Mouse (Mus musculus): Measurements from ENCODE around the gene Mnt. TPM values are rescaled to one million over a fixed set of nuclear protein-coding genes. Genes with fewer than 3 reads are reported as not detected.

Gene Mnt
- total RNA-seq, 2 experiments from 2014 or later = 18.3 to 28.9 TPM

DNA sequence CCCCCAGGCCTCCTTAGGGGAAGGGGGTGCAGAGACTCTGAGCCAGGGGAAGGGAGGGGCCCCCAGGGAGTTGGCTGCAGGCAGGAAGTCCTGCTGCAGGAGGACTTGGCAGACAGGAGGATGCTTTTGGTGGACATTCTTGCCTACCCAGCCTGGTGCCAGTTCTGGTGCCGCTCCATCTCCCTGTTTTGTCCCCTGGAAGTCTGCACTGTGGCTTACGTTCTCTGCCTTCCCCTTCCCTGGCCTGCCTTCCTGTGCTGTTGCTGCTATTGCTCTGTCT lies 12.7 kb downstream of the Mnt start:
- DNase-seq (ENCODE audit: low spot score in 2 of 2) = no peak

DNA sequence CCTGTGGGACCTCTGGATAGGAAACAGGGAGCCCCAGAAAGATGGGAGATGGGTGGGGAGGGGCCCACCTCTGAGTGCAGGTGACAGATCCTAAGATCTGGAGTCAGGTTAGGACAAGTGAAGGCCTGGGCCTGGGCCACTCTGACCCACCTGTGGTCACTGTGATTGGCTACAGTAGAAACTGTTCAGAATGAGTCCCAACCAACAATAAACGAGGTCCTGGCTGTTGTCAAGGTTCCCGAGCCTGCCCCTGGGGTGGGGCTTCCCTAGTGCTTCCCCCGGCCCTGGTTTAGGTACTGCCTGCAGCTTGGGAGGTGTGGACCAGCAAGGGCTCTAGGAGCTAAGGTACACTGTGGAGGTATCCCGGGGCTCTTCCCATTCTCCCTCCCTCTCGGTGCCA lies 13.0 kb downstream of the Mnt start:
- DNase-seq (ENCODE audit: low spot score in 2 of 2) = no peak

DNA sequence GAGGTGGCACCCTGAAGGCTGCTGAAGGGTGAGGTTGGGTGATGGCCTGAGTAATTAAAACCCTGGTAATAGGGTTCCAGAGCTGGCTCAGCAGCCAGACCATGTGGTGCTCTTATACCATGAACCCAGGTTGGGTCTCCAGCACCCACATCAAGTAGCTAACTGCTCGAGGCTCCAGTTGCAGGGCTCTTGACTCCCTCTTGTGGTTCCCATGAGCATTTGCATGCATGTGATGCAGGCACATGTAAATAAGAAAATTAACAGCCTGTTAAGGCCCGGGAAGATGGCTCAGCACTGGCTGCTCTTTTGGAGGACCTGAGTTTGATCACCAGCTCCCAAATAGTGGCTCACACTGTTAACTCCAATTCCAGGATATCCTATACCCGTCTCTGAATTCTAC lies 15.1 kb downstream of the Mnt start:
- no peak for DNase-seq (ENCODE audit: low spot score in 2 of 2)

DNA sequence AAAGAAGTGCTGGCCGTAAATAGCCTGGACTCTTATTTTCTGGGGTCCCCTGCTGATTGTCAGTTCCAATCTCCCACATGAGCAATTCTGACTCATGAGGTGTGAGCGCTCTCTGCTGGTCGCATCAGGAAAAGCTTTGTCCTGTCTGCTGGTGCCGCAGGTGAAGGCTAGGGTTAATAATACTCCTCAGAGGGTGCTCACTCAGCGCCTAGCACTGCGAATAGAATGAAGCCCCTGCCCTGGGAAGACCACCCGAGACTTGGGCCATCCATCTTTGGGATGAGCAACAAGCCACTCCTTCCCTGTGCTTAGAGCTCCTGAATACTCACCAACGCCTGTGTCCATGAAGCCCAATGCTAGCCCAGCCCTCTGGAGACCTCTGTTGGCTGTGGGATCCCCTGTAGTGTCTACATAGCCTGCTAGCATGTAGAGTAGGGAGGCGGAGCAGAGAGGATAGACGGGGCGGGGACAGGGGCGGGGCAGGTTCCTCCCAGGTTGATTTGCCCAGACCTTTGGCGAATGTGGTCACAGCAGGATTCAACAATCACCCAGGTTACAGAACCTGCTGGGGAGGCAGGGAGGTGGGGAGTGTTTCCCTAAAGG lies 17.3 kb downstream of the Mnt start:
- DNase-seq (ENCODE audit: low spot score in 2 of 2) = peak; percentile 75 to 80

DNA sequence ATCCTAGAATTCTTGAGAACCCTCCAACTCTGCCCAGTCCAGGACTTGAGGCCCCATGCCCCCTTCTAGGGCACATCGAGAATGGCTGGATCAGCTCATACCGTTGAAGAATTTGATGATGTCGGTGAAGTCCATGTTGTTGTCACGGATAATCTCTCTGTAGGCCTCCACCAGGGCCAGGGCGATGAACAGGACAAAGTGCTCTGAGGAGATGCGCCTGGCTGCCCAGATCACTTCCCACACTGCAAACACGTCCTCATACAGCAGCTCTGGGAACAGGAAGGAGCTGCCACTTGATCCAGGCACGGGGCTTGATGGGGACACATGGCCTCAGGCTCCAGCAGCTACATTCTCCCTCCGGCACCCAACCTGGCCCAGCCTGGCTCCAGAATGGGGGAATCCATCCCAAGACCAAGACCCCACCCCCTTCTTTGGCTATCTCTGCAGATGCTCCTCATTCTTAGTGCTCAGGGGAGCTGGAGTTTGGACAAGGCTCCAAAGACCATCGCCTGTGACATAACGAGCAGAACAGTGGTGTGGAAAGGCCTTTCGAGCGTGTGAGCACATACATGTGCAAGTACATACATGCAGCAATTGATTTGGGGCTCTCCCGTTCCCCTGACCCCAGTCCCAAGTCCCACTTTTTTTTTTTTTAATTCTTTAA lies 20.4 kb downstream of the Mnt start:
- DNase-seq (ENCODE audit: low spot score in 2 of 2) = no peak

DNA sequence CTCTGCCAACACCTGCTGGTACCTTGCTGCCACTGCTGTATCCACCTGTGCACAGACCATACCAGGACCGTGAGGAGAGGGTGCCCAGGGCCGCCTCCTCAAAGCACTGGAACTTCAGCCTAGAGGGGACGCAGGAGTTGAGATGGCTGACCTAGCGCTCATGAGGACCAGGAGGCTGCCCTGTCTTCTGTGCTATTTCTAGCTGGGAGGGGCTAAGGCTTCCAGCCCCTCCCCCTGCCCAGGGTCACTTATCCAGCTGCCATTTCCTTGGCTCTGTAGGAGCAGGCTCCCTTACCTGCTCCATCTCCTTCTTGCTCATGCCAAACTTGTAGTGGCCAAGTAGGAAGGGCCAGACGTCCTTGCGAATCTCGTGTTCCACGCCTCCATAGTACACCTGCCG lies 27.0 kb downstream of the Mnt start:
- no peak for DNase-seq (ENCODE audit: low spot score in 2 of 2)

DNA sequence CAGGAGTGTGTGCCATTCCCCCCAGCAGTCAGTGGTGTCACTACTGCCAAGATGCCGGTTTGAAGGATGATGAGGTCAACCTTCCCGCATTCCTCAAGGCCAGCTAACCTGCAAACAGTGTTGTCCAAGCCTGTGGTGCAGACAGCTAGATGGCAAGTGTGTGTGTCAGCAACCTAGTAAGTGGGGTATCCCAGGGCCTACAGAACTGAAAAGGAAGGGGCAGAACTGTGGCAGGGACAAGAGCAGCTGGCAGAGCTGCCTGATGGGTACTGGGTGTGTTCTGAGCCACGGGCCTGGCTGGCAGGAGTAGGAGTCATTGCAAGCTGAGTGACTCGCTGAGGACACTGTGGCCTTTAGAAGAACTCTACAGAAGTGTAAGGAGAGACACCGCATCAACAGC lies 31.4 kb downstream of the Mnt start:
- DNase-seq (ENCODE audit: low spot score in 2 of 2) = no peak

DNA sequence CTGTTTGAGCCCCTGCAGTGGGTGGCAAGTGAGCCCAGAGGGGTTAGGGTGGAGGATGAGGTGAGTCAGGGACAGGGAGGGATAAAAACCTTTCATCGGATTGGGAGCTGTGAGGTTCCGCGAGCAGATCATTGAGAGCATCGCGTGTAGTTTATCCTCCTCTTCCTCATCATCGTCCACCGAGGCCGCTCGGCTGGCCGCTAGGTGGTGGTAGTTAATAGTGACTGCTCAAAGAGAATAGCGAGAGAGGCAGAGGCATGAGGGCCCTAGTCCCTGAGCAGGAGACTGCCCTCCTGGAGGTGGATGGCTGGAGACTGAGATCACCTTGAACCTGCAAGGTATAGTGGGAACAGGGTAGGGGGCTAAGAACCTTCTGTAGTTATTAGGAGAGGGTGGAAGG lies 32.8 kb downstream of the Mnt start:
- DNase-seq (ENCODE audit: low spot score in 2 of 2) = no peak

DNA sequence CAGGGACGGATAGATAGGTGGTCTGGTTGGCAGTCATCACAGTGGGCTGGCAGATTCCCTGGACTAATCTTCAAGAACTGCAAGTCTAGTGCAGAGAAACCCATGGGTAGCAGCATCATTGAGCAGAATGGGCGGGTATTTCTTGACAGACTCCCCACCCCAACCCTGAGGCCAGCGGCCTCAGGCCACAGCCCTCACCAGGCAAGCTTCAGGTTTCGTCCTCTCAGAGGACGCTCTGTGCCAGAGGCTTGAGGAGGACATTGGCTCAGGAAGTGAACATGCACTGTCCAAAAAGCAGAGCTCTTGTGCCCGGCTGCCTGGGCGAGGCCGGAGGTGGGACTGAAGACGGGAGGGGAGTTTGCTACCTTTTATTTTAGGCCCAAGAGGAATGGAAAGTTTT lies 33.7 kb downstream of the Mnt start:
- no peak for DNase-seq (ENCODE audit: low spot score in 2 of 2)

DNA sequence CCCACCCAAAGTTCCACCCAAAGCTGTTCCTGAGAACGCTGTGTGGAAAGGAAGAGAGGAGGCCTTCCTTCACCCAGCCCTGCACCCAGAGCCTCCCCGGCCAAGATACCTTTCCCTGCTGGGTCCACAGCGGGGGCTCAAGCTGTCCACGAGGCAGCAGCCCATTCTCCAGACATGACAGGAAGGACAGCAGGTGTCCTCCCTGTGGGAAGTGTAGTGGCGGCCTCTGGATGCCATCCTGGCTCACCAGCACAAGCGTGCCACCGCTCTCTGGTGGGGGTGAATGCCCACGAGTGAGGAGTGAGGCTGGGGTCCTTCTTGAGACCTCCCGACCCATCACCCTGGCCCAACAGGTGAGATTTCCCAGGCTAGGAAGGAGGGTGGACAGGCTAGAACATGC lies 34.5 kb downstream of the Mnt start:
- DNase-seq (ENCODE audit: low spot score in 2 of 2) = no peak

DNA sequence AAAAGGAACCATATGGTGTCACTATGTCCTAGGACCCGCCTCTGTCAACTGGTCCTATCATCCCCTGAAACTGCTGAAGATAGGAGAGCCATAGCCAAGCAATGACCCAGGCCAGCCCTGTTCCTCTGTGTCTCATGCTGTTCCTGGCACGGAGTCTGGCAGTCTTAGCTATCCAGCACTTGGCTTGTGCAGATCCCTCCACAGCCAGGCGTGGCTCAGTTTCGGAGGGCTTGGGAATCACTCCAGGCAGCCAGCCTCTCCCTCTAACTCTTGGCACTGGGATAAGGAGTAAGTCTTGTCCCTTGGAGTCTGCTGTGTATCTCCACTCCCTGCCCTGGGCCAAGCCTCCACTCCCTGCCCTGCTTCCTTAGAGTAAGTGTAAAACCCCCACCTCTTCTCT lies 35.9 kb downstream of the Mnt start:
- DNase-seq (ENCODE audit: low spot score in 2 of 2) = no peak

DNA sequence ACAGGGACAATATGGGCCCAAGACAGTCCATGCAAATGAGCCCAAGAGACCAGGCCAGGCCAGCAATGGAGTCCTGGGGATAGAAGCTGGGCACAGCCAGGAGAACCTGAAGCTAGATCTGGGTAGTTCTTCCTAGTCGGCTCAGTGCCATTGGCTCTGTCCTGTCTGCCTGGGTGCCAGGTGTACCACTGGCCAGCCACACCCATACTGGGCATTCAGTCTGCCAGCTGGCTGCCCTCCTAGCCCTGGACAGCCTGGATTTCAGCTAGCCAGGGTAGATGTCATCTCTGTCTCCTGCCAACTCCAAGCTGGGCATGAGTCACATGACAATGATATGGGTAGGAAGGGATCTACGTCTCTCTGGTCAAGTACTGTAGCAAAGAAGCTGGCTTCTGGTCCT lies 36.5 kb downstream of the Mnt start:
- DNase-seq (ENCODE audit: low spot score in 2 of 2) = no peak

DNA sequence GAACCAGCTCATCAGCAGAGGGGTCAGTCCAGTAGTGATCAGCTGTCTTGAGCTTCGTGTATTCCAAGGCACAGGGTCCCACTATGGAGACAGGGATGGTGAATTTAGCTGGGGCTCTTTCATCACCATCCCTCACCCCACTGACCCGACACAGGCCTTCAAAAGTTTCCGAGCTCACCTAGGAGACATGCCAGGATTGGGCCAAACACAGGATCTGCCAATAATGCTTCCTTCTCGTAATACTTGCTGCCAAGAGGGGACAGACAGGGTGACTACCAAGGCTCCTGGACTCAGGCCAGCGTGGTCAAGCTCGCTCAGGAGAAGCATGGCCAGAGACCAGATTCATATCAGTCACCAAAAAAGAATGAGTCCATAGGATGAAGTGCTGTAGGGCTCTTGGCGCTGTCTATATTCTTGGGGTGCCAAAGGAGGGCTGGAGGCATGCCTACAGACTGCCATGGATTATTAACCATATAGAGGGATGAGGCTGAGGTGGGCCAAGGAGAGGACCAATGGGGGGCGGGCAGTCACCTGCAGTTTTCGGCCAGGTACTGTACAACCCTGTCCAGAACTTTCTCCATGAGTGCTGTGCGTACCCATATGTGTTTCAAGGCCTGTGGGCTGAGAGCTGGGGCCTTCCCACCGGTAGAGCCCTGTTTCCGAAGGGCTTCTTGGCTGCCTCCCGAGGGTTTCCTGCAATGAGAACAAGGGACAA lies 37.5 kb downstream of the Mnt start:
- DNase-seq (ENCODE audit: low spot score in 2 of 2) = no peak

DNA sequence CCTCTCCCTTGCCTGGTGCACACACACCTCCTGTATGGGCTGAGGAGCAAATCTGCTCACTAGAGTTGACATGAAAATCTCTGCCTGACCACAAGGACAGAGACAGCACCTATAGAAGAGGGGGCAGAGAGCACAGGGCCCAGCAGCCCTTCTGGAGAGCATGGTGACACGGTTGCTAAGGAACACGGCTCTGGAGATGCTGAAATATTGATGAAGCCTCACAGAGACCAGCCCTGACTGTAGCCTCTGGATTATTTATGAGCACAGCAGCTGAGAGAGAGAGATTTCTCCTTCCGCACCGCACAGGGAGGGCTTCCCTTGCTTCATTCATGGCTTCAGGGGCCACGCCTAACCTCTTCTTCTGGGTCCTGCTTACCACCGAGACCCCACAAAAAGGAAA lies 38.9 kb downstream of the Mnt start:
- no peak for DNase-seq (ENCODE audit: low spot score in 2 of 2)

DNA sequence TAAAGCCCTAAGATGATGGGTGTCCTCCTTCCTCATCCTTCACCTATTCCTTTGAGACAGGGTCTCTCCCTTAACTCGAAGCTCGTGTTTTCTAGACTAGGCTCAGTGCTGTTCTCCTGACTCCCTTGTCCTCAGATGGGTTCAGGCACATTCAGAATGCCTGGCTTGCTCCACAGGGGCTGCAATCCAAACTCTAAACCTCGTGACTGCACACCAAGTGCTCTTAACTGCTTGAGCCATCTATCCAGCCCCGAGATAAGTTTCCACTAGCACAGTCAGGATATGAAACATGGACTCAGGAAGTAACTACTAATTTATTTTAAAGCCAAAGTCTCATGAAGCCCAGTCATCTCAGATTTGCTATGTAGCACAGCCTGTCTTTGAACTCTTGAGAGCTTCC lies 39.8 kb downstream of the Mnt start:
- DNase-seq (ENCODE audit: low spot score in 2 of 2) = no peak

DNA sequence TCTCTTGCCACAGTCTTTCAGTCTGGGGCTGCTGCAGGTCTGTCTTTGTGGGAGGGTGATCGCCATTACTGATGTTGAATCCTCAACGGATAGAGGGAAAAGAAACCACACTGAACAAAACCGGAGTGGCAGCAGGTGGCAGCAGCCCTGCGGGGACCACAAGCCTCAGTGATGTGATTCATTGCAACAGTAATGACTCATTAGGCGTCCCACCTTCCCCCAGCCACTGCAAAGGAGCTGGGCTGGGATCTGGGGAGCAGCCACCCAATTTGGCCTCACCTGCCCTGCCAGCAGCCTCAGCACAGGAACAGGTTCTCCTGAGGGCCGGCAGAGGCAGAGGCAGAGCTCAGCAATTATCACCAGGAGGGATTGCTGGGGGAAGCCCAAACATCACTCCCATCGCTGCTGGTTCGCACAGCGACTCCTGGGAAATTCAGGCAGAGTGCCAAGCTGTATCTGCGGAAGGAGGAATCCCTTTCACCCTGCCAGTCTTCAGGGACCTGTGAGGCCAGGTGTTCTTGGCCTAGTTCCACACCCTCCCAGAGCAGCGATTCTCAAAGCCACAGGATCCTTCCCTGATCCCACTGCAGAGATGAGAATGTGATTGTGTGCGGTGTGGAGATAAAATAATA lies 40.4 kb downstream of the Mnt start:
- no peak for DNase-seq (ENCODE audit: low spot score in 2 of 2)

DNA sequence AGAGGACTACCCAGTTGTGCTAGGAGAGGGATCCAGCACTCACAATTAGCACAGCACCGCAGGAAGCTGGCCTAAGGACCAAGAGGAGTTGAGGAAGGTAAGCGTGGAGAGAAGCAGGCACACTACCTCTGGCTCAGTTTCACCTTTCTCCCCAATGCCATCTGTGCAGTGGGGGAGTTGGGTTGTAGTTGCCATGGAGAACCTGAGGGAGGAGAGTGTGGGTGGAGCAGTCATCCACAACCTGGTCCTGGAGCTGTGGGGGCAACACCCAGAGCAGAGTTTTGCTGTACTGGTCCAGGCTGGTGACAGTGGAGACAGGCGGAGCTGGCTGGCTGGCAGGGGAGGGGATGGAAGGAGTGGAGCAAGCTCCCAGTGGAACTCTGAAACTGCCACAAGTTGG lies 43.9 kb downstream of the Mnt start:
- no peak for DNase-seq (ENCODE audit: low spot score in 2 of 2)

DNA sequence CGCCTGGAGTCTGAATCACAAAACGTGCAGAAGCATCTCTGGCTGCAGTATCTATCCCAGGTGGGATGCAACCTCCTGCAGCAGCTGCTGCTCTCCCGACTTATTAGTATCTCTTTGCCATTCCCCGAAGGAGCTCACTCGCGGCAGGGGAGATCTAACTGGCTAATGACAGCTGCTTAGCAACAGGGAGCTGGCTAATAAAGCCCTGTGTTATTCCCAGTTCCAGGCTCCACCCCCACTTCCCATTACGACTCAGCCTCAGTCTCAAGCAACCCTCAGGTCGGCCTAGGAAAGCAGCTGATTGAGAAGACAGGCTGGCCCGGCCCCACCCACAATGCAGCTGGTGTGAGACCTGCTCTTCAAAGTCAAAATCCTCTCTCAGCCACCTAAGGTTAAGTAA lies 46.1 kb downstream of the Mnt start:
- DNase-seq (ENCODE audit: low spot score in 2 of 2) = no peak

DNA sequence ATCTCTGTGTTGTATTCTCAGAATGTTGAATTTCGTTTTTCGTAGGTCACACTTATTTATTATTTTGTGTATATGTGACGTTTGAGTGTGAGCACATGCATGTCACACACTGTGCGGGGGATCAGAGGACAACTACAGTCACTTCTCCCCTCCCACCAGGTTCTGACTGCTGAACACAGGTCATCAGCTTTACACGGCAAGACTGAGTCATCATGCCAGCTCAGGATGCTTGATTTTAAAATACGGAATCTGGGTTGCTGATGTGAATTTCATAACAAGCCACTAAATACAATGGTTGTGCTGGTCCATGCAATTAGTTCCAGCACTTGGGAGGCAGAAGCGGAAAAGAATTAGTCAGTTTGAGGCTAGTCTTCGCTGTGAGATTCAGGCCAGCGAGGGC lies 50.3 kb downstream of the Mnt start:
- no peak for DNase-seq (ENCODE audit: low spot score in 2 of 2)

DNA sequence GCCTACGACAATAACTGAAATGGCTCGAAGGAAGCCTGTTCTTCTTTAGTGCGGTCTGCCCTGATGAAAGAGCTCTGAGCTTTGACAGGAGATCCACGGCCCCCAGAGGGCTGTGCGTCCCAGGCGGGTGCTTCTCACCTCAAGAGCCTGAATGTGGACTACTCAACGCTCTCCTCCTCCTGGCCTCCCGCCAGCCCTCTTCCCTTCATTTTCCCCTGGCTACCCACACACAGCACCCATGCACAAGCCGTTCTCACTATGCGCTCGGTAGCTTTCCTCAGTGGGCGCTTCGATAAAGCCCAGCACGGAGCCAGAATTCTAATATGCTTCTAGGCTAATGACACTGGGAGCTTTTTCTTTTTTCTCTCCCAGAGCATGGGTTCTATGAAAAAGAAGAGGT lies 51.3 kb downstream of the Mnt start:
- DNase-seq (ENCODE audit: low spot score in 2 of 2) = no peak

DNA sequence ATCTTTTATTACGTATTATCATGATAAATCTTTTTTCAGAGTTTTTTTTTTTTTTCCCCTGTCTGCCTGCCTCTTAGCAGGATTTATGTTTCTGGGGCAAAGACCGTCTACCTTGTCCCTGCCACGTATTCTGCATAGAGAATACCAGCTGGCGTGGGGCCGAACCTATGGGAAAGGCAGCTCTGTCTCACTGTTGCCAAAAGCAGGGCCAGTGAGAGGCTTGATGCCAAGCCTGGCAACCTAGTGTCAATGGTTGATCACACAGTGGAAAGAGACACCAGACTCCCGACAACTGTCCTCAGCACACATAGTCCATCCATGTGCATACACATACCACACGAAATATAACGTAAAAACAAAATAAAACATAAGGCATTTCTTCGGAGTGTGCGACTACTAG lies 52.4 kb downstream of the Mnt start:
- DNase-seq (ENCODE audit: low spot score in 2 of 2) = no peak

DNA sequence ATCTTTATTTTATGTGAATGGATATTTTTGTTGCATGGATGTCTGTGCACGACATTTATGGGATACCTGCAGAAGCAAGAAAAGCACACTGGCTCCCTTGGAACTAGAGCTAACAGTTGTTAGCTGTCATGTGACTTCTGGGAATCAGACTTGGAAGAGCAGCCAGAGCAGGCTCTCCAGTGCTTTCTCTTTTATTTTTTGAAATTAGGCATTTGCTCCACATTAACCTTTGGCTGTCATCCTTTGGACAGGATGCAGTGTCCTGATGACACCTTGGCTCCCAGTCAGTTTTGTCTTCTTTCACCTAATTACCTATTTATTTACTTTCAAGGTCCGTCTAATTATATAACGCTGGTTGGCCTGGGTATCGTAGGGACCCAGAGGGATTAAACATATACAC lies 63.9 kb downstream of the Mnt start:
- no peak for DNase-seq (ENCODE audit: low spot score in 2 of 2)

Data from adrenal gland, adult 18-20 months (tissue).